Mouse (Mus musculus): Measurements from ENCODE around the gene Slc29a4. TPM values are rescaled to one million over a fixed set of nuclear protein-coding genes. Genes with fewer than 3 reads are reported as not detected.

Slc29a4 gene
- polyA plus RNA-seq, 1 experiment from 2014 or later, result 82.6 TPM

DNA sequence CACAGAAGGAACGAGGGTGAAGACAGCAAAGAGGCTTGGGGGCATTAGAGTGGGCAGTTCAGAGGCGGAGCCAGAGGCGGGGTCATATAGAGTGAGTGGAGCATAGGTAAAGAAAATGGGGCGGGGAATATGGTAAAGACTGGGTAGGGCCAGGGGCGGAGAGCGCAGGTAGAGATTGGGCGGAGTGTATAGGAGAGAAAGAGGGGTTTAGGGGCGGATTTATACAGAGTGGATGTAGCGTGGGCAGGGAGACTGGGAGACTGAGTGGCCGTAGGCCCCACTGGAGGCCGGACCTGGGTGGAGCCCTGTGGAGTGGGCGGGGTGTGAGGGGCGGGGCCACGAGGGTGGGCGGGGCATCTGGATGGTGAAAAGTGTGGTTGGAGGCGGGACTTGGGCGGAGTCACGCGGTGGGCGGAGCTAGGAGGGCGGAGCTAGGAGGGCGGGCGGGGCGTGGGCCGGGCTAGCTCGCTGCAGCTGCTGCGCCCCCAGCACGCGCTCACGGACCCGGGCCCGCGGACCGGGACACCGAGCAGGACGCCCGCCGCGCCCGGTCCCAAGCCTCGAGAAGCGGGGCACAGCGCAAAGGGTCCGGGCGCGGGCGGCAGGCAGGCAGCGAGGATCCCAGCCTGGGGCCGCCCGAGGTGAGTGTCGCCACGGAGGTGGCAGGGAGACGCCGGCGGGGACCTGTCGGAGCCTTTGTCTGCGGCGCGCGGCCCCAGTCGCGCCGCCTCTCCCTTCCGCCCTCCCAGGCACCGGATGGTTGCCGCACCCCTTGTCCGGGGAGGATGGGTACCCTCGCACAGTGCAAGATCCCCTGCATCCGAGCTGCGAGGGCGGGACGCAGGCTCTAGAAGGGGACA lies 9.6 kb downstream of the Slc29a4 start:
- WGBS, result under 1% methylated on average over 69 of the region's 72 CpGs
- Histone ChIP-seq H3K4me2 (ENCODE audit: low read length) (peak overlapping the region; percentile 90), H3K27ac (replicated peaks; ENCODE audit: low read depth, low read length) (peak overlapping the region; percentile 64; the same call in 1 of the 2 replicates), H3K27me3 (ENCODE audit: control insufficient read depth, insufficient read depth, low read length) (no peaks in the 10 kb centered on the region), H3K36me3 (ENCODE audit: control insufficient read depth, insufficient read depth, low read length) (peaks cover 8% of the 10 kb centered on the region; the same call in 1 of the 2 replicates), H3K4me1 (ENCODE audit: control insufficient read depth, insufficient read depth, low read length) (peaks cover 15% of the 10 kb centered on the region), H3K4me3 (replicated peaks; ENCODE audit: low read depth, low read length) (peak overlapping the region; percentile 83), H3K9me3 (ENCODE audit: control insufficient read depth, low read length) (no peaks in the 10 kb centered on the region), H3K9ac (replicated peaks; ENCODE audit: low read length) (peak overlapping the region; percentile 94)
- peak; percentile 90 for DNase-seq
- peak; percentile 82 for ATAC-seq (ENCODE audit: low FRiP score, low TSS enrichment)

DNA sequence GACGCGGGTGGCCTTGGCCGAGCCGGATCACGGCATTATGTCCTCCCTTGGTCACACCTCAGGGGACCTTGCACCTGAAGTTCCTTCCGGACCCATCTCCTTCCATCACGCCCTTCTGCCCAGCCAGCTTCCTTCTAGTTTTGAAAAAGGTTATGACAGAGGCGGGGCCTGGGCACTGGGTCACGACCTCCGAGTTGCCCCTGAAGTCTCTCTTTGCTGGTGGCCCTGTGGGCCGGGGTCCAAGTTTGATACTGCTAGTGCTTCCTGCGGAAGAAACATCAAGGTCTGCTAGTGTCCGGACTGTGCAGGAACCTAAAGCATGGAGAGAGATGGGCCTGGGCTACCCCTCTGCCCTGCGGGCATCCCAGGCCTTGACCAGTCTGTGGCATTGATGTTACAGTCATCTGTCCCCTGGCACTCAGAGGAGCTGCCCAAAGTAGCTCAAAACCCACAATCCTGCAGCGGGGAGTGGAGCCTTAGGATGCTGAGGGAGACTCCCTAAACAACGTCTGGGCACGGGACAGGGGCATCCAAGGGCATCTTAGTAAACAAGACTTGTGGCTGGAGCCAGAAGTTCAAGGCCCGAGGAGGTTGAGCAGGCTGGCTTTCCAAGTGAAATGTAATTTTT lies 10.3 kb downstream of the Slc29a4 start:
- ATAC-seq (ENCODE audit: low FRiP score, low TSS enrichment), result 0 out of 2 replicates have a peak, but pooled peaks have one; percentile 7
- peak overlapping the region; percentile 94 for H3K9ac ChIP-seq (replicated peaks; ENCODE audit: low read length)
- no peak for DNase-seq
- peaks cover 15% of the 10 kb centered on the region for H3K4me1 ChIP-seq (ENCODE audit: control insufficient read depth, insufficient read depth, low read length)
- 19% methylated on average over 18 of the region's 18 CpGs for WGBS
- H3K27ac ChIP-seq (replicated peaks; ENCODE audit: low read depth, low read length), result peak overlapping the region; percentile 64; the same call in 1 of the 2 replicates
- peak overlapping the region; percentile 90 for H3K4me2 ChIP-seq (ENCODE audit: low read length)
- H3K4me3 ChIP-seq (replicated peaks; ENCODE audit: low read depth, low read length), result peak overlapping the region; percentile 83
- H3K9me3 ChIP-seq (ENCODE audit: control insufficient read depth, low read length), result no peaks in the 10 kb centered on the region
- no peaks in the 10 kb centered on the region for H3K27me3 ChIP-seq (ENCODE audit: control insufficient read depth, insufficient read depth, low read length)
- peaks cover 8% of the 10 kb centered on the region for H3K36me3 ChIP-seq (ENCODE audit: control insufficient read depth, insufficient read depth, low read length)

DNA sequence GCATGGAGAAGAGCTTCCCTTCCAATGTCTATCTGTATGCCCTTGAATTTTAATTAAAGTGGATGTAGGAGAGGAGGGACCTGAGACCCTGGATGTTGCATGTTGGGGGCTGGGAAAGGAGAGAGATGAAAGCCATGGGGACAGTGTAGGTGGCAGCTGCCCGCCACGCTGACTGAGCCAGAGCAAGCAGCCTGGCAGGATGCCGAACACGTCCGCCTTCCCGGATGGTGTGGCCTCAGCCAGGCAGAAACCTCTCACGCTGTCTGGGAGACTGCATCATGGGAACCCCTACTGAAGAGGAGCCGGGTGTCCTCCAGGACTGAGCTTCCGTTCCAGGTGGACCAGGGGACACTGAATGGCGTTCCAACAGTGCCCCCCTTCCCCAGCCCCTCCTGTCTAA lies 11.3 kb downstream of the Slc29a4 start:
- ATAC-seq (ENCODE audit: low FRiP score, low TSS enrichment) (no peak), DNase-seq (peak; percentile 67)
- peaks cover 15% of the 10 kb centered on the region for H3K4me1 ChIP-seq (ENCODE audit: control insufficient read depth, insufficient read depth, low read length)
- H3K9me3 ChIP-seq (ENCODE audit: control insufficient read depth, low read length), result no peaks in the 10 kb centered on the region
- peaks cover 18% of the 10 kb centered on the region for H3K36me3 ChIP-seq (ENCODE audit: control insufficient read depth, insufficient read depth, low read length)
- peak overlapping the region; percentile 90 for H3K4me2 ChIP-seq (ENCODE audit: low read length)
- H3K27me3 ChIP-seq (ENCODE audit: control insufficient read depth, insufficient read depth, low read length), result no peaks in the 10 kb centered on the region
- peak overlapping the region; percentile 83 for H3K4me3 ChIP-seq (replicated peaks; ENCODE audit: low read depth, low read length)
- H3K27ac ChIP-seq (replicated peaks; ENCODE audit: low read depth, low read length), result no peak overlapping the region
- 67% methylated on average over 10 of the region's 10 CpGs for WGBS
- H3K9ac ChIP-seq (replicated peaks; ENCODE audit: low read length), result peak overlapping the region; percentile 94

DNA sequence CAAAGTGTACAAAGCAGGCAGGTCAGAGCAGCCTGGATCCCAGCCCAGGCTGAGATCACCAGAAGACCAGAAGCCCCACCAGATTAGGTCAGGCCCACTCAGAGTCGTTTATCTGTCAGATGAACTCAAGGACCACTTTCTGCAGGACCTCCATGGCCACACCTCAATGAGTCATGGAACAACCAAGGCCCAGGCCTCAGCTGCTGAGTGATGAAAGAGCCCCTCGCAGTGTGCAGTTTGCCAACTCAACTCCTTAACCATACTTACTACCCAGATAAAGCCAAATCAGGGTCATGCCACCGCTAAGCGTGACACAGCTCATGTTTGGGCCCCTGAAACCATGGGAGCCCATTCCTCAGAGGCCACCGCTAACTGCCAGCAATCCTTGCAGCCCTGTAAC lies 15.4 kb downstream of the Slc29a4 start:
- Histone ChIP-seq H3K9me3 (ENCODE audit: control insufficient read depth, low read length) (no peaks in the 10 kb centered on the region), H3K4me2 (ENCODE audit: low read length) (no peak overlapping the region), H3K36me3 (ENCODE audit: control insufficient read depth, insufficient read depth, low read length) (peaks cover 53% of the 10 kb centered on the region), H3K4me3 (replicated peaks; ENCODE audit: low read depth, low read length) (no peak overlapping the region), H3K27me3 (ENCODE audit: control insufficient read depth, insufficient read depth, low read length) (no peaks in the 10 kb centered on the region), H3K27ac (replicated peaks; ENCODE audit: low read depth, low read length) (no peak overlapping the region), H3K9ac (replicated peaks; ENCODE audit: low read length) (no peak overlapping the region), H3K4me1 (ENCODE audit: control insufficient read depth, insufficient read depth, low read length) (peaks cover 15% of the 10 kb centered on the region)
- ATAC-seq (ENCODE audit: low FRiP score, low TSS enrichment), result no peak
- DNase-seq, result no peak
- WGBS, result 93% methylated on average over 5 of the region's 5 CpGs

DNA sequence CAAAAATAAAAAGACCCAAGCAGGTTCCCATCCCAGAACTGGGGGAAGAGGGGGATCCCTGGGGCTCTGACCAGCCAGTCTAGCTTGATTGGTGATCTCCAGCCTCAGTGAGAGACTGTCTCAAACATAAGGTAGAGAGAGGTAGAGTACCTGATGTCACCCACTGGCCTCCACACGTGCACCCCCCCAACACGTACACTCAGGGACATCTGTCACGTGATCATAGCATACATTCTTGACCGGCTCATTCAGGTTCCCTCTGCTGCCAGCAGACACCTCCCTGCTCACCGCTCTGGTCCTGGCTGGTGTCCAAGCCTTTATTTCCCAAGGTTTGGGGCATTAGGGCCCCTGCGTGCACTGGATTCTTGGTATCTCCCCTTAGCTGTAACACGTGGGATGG lies 17.1 kb downstream of the Slc29a4 start:
- no peak overlapping the region for H3K27ac ChIP-seq (replicated peaks; ENCODE audit: low read depth, low read length)
- no peaks in the 10 kb centered on the region for H3K9me3 ChIP-seq (ENCODE audit: control insufficient read depth, low read length)
- no peak overlapping the region for H3K4me2 ChIP-seq (ENCODE audit: low read length)
- no peaks in the 10 kb centered on the region for H3K4me1 ChIP-seq (ENCODE audit: control insufficient read depth, insufficient read depth, low read length)
- H3K36me3 ChIP-seq (ENCODE audit: control insufficient read depth, insufficient read depth, low read length), result peaks cover 66% of the 10 kb centered on the region
- H3K27me3 ChIP-seq (ENCODE audit: control insufficient read depth, insufficient read depth, low read length), result no peaks in the 10 kb centered on the region
- ATAC-seq (ENCODE audit: low FRiP score, low TSS enrichment), result no peak
- DNase-seq, result no peak
- WGBS, result 87% methylated on average over 7 of the region's 7 CpGs
- H3K4me3 ChIP-seq (replicated peaks; ENCODE audit: low read depth, low read length), result no peak overlapping the region
- no peak overlapping the region for H3K9ac ChIP-seq (replicated peaks; ENCODE audit: low read length)

DNA sequence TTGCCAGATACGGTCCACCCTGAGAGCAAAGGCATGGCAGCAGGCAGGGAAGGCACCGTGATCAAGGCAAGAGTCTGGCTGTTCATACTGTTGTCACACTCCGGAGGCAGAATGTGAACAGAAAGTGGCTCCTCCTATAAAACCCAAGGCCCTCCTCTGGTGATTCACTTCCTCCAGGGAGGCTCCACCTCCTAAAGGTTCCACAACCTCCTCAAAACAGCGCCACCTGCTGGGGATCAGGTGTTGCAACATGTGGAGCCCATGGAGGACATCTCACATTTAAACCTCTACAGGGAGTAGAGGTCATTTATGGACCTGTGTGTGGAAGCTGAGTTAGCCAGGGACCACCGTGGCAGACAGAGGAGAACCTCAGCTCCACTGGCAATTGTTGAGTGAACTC lies 20.1 kb downstream of the Slc29a4 start:
- H3K27me3 ChIP-seq (ENCODE audit: control insufficient read depth, insufficient read depth, low read length), result no peaks in the 10 kb centered on the region
- H3K4me2 ChIP-seq (ENCODE audit: low read length), result no peak overlapping the region
- H3K4me1 ChIP-seq (ENCODE audit: control insufficient read depth, insufficient read depth, low read length), result no peaks in the 10 kb centered on the region
- no peaks in the 10 kb centered on the region for H3K9me3 ChIP-seq (ENCODE audit: control insufficient read depth, low read length)
- peaks cover 76% of the 10 kb centered on the region for H3K36me3 ChIP-seq (ENCODE audit: control insufficient read depth, insufficient read depth, low read length)
- no peak overlapping the region for H3K9ac ChIP-seq (replicated peaks; ENCODE audit: low read length)
- ATAC-seq (ENCODE audit: low FRiP score, low TSS enrichment), result no peak
- WGBS, result 88% methylated on average over 5 of the region's 5 CpGs
- H3K27ac ChIP-seq (replicated peaks; ENCODE audit: low read depth, low read length), result no peak overlapping the region
- DNase-seq, result no peak
- no peak overlapping the region for H3K4me3 ChIP-seq (replicated peaks; ENCODE audit: low read depth, low read length)

DNA sequence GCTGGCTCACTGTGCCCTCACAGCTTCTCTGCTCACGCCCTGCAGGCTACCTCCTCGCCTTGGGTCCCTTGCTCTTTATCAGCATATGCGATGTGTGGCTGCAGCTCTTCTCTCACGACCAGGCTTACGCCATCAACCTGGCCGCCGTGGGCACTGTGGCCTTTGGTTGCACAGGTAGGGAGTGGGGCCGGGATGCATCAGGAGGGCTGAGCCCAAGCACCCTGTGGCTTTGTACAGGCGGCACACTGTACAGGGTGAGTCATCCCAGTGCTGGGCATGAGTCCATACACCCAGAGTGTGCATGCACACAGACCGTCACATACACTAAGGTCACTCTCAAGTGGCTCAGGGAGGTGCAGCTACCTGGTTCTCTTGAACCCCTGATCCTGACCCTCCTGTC lies 21.7 kb downstream of the Slc29a4 start:
- ATAC-seq (ENCODE audit: low FRiP score, low TSS enrichment), result no peak
- no peaks in the 10 kb centered on the region for H3K27me3 ChIP-seq (ENCODE audit: control insufficient read depth, insufficient read depth, low read length)
- no peak overlapping the region for H3K27ac ChIP-seq (replicated peaks; ENCODE audit: low read depth, low read length)
- H3K9ac ChIP-seq (replicated peaks; ENCODE audit: low read length), result no peak overlapping the region
- H3K4me1 ChIP-seq (ENCODE audit: control insufficient read depth, insufficient read depth, low read length), result no peaks in the 10 kb centered on the region
- H3K36me3 ChIP-seq (ENCODE audit: control insufficient read depth, insufficient read depth, low read length), result peaks cover 72% of the 10 kb centered on the region
- H3K4me3 ChIP-seq (replicated peaks; ENCODE audit: low read depth, low read length), result no peak overlapping the region
- no peak overlapping the region for H3K4me2 ChIP-seq (ENCODE audit: low read length)
- no peaks in the 10 kb centered on the region for H3K9me3 ChIP-seq (ENCODE audit: control insufficient read depth, low read length)
- no peak for DNase-seq
- WGBS, result 93% methylated on average over 10 of the region's 10 CpGs

DNA sequence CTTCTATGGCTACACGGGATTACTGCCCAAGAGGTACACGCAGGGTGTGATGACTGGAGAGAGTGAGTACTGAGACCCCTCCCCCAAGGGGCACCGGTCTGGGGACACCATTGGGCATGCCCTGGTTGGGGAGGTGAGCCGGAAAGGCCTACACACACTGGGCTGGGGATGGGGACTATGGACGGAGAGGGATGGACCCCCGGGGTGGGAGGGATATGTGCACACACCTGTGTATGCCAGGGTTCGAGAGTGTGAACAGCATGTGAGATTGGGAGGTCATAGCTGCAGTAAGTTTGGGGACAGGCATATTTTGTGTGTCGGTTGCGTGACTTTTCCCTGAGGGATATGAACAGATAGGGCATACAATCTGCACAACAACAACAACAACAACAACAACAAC lies 22.7 kb downstream of the Slc29a4 start:
- H3K36me3 ChIP-seq (ENCODE audit: control insufficient read depth, insufficient read depth, low read length), result peaks cover 70% of the 10 kb centered on the region
- H3K4me2 ChIP-seq (ENCODE audit: low read length), result no peak overlapping the region
- H3K27me3 ChIP-seq (ENCODE audit: control insufficient read depth, insufficient read depth, low read length), result no peaks in the 10 kb centered on the region
- no peak overlapping the region for H3K9ac ChIP-seq (replicated peaks; ENCODE audit: low read length)
- H3K27ac ChIP-seq (replicated peaks; ENCODE audit: low read depth, low read length), result no peak overlapping the region
- WGBS, result 87% methylated on average over 9 of the region's 9 CpGs
- DNase-seq (no peak), ATAC-seq (ENCODE audit: low FRiP score, low TSS enrichment) (no peak)
- no peaks in the 10 kb centered on the region for H3K4me1 ChIP-seq (ENCODE audit: control insufficient read depth, insufficient read depth, low read length)
- no peak overlapping the region for H3K4me3 ChIP-seq (replicated peaks; ENCODE audit: low read depth, low read length)
- H3K9me3 ChIP-seq (ENCODE audit: control insufficient read depth, low read length), result no peaks in the 10 kb centered on the region
